Mouse (Mus musculus) lung, embryonic 14.5 days (tissue): ENCODE measurements at regions not wholly inside any gene's neighbourhood (a gene's known extent, or its start where the extent isn't known, plus 50 kb on each side); places are given as distances from the start of the nearest gene placed in this dataset.
"Not testable (repeated sequence)": the region's sequence is repeated elsewhere in the genome, so short reads cannot be mapped to it uniquely, and the experiment has no call there.

Experiments used
- ATAC-seq: fragments of 200-750 bp; cut with Nextera tagmentation; 2 replicates; pipeline ENCODE4 v1.8.0; 2017; ENCODE audit warnings: mild to moderate bottlenecking, moderate TSS enrichment, moderate library complexity; ENCODE audit not compliant: insufficient read depth
- DNase-seq: peaks from one replicate; pipeline ENCODE4 v3.0.0-alpha.2; 2015
- H3K27ac ChIP-seq: fragments of 300-500 bp; sonication (generic); 2 replicates; pipeline ENCODE4 v1.5.1; 2014; ENCODE audit warnings: low read depth, mild to moderate bottlenecking, moderate library complexity
- H3K27me3 ChIP-seq: fragments of 300-500 bp; sonication (generic); 2 replicates; pipeline ENCODE4 v1.6.1; 2014; ENCODE audit warnings: low read length, control low read depth; ENCODE audit not compliant: insufficient read depth
- H3K36me3 ChIP-seq: fragments of 300-500 bp; sonication (generic); 2 replicates; pipeline ENCODE4 v1.6.1; 2014; ENCODE audit warnings: control low read depth; ENCODE audit not compliant: insufficient read depth
- H3K4me1 ChIP-seq: fragments of 300-500 bp; sonication (generic); 2 replicates; pipeline ENCODE4 v1.6.1; 2014; ENCODE audit warnings: antibody characterized with exemption, control low read depth; ENCODE audit not compliant: insufficient read depth
- H3K4me2 ChIP-seq: fragments of 300-500 bp; sonication (generic); 2 replicates; pipeline ENCODE4 v1.6.1; 2014; ENCODE audit warnings: mild to moderate bottlenecking
- H3K4me3 ChIP-seq: fragments of 300-500 bp; sonication (generic); 2 replicates; pipeline ENCODE4 v1.5.1; 2014; ENCODE audit warnings: low read depth, low read length
- H3K9ac ChIP-seq: fragments of 300-500 bp; sonication (generic); 2 replicates; pipeline ENCODE4 v1.6.1; 2014
- H3K9me3 ChIP-seq: fragments of 300-500 bp; sonication (generic); 2 replicates; pipeline ENCODE4 v1.6.1; 2016; ENCODE audit warnings: low read depth, low read length, control low read depth
- CTCF ChIP-seq: IDR thresholded peaks from 2 replicates; pipeline ENCODE4 v1.5.1; 2016; ENCODE audit warnings: antibody characterized with exemption, low read depth
- WGBS: fragments of 180-500 bp; shearing (Covaris S2); extraction: QIAGEN DNeasy Blood & Tissue Kit; methylation state at CpG from one replicate; pipeline ENCODE4 v1.1.7; 2014; 5-methylcytosine and 5-hydroxymethylcytosine counted together

DNA sequence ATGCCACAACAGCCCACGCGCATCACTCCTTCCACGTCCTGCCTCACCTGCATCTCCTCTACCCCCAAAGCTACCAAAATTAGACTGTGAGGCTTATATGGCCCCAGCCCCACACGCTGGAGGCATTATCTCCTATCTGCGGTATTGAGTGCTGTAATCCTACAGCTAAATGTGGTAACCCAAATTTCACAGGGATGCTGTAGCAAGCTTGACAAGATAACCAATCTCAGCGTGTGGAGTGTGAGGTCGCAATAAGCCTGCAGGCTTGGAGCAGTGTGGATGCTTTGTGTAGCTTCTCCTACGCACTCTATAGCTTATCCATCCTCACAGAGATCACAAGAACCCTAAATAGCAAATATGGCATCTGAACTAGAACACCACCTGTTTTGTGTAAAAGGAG is 251.2 kb upstream of the Kcnh8 start:
- no peak for DNase-seq
- Histone ChIP-seq H3K4me2 (no peak overlapping the region), H3K9me3 (no peaks in the 10 kb centered on the region), H3K9ac (no peak overlapping the region), H3K4me1 (no peaks in the 10 kb centered on the region), H3K4me3 (no peak overlapping the region), H3K36me3 (no peaks in the 10 kb centered on the region), H3K27ac (no peak overlapping the region), H3K27me3 (no peaks in the 10 kb centered on the region)
- ATAC-seq, result no peak
- no peak for TF ChIP-seq CTCF
- WGBS, result 83% methylated on average over 8 of the region's 8 CpGs

DNA sequence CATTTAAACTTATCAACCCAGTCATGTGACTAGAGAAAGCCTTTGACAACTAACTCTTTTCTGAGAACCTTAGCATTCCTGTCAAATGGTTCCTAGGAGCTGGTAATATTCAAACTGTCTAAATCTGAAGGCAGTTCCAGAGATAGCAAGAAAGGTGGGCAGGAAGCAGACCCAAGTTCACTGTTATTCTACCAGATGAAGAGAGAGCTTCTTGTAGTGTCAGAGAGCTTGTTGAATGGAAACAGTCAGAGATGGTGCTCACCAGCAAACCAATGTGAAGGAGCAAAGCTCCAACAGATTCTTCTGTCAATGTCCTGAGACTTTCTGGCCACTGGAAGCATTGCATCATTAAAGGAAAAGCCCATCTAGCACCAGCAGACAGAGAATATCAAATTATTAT is 251.8 kb upstream of the Kcnh8 start:
- TF ChIP-seq CTCF, result no peak
- no peak overlapping the region for H3K4me2 ChIP-seq
- H3K4me3 ChIP-seq, result no peak overlapping the region
- no peaks in the 10 kb centered on the region for H3K36me3 ChIP-seq
- DNase-seq, result no peak
- no peaks in the 10 kb centered on the region for H3K27me3 ChIP-seq
- H3K4me1 ChIP-seq, result no peaks in the 10 kb centered on the region
- no peak overlapping the region for H3K27ac ChIP-seq
- no peaks in the 10 kb centered on the region for H3K9me3 ChIP-seq
- no peak overlapping the region for H3K9ac ChIP-seq
- ATAC-seq, result no peak

GRCm38 (mm10) chr17:52349872-52350271 is 252.6 kb upstream of the Kcnh8 start:
- ATAC-seq, result no peak
- no peak for DNase-seq
- H3K27ac ChIP-seq, result no peak overlapping the region
- no peak for TF ChIP-seq CTCF
- no peak overlapping the region for H3K4me2 ChIP-seq
- H3K27me3 ChIP-seq, result no peaks in the 10 kb centered on the region
- 79% methylated on average over 5 of the region's 5 CpGs for WGBS
- H3K4me1 ChIP-seq, result no peaks in the 10 kb centered on the region
- H3K4me3 ChIP-seq, result no peak overlapping the region
- H3K36me3 ChIP-seq, result no peaks in the 10 kb centered on the region
- H3K9me3 ChIP-seq, result no peaks in the 10 kb centered on the region
- H3K9ac ChIP-seq, result no peak overlapping the region

- Histone ChIP-seq H3K4me2 (no peak overlapping the region), H3K4me3 (no peak overlapping the region), H3K9me3 (no peaks in the 10 kb centered on the region), H3K36me3 (no peaks in the 10 kb centered on the region), H3K4me1 (no peaks in the 10 kb centered on the region), H3K27me3 (no peaks in the 10 kb centered on the region), H3K27ac (no peak overlapping the region), H3K9ac (no peak overlapping the region)
- no peak for TF ChIP-seq CTCF
- DNase-seq (no peak), ATAC-seq (no peak)
- 48% methylated on average over 8 of the region's 8 CpGs for WGBS
Measured at GRCm38 (mm10) chr17:52348481-52349083, 253.9 kb upstream of the Kcnh8 start.

- WGBS, result 81% methylated on average over 1 of the region's 1 CpGs
- H3K27ac ChIP-seq, result no peak overlapping the region
- TF ChIP-seq CTCF, result no peak
- no peaks in the 10 kb centered on the region for H3K27me3 ChIP-seq
- ATAC-seq, result no peak
- no peak overlapping the region for H3K9ac ChIP-seq
- no peaks in the 10 kb centered on the region for H3K9me3 ChIP-seq
- no peaks in the 10 kb centered on the region for H3K36me3 ChIP-seq
- no peak overlapping the region for H3K4me3 ChIP-seq
- no peaks in the 10 kb centered on the region for H3K4me1 ChIP-seq
- no peak overlapping the region for H3K4me2 ChIP-seq
- no peak for DNase-seq
Measured at GRCm38 (mm10) chr17:52320586-52320985, 281.9 kb upstream of the Kcnh8 start.

GRCm38 (mm10) chr17:52316976-52317375 is 285.5 kb upstream of the Kcnh8 start:
- H3K27ac ChIP-seq, result no peak overlapping the region
- no peak overlapping the region for H3K4me3 ChIP-seq
- H3K27me3 ChIP-seq, result no peaks in the 10 kb centered on the region
- H3K9ac ChIP-seq, result no peak overlapping the region
- DNase-seq (no peak), ATAC-seq (no peak)
- H3K4me1 ChIP-seq, result no peaks in the 10 kb centered on the region
- no peaks in the 10 kb centered on the region for H3K36me3 ChIP-seq
- no peaks in the 10 kb centered on the region for H3K9me3 ChIP-seq
- TF ChIP-seq CTCF, result no peak
- H3K4me2 ChIP-seq, result no peak overlapping the region
- WGBS, result 70% methylated on average over 3 of the region's 3 CpGs

- H3K27me3 ChIP-seq, result no peaks in the 10 kb centered on the region
- H3K9me3 ChIP-seq, result no peaks in the 10 kb centered on the region
Measured at GRCm38 (mm10) chr17:52315879-52316278, 286.6 kb upstream of the Kcnh8 start.

DNA sequence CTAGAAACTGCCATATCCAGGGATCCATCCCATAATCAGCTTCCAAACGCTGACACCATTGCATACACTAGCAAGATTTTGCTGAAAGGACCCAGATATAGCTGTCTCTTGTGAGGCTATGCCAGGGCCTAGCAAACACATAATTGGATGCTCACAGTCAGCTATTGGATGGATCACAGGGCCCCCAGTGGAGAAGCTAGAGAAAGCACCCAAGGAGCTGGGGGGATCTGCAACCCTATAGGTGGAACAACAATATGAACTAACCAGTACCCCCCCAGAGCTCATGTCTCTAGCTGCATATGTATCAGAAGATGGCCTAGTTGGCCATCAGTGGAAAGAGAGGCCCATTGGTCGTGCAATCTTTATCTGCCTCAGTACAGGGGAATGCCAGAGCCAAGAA is 287.1 kb upstream of the Kcnh8 start:
- WGBS, result 60% methylated on average over 1 of the region's 2 CpGs
- H3K27me3 ChIP-seq, H3K9ac ChIP-seq, H3K36me3 ChIP-seq, ATAC-seq, H3K4me1 ChIP-seq, H3K27ac ChIP-seq, H3K9me3 ChIP-seq, H3K4me2 ChIP-seq, DNase-seq, H3K4me3 ChIP-seq: not testable (repeated sequence)

More at GRCm38 (mm10) chr17:52315879-52316278, 286.6 kb upstream of the Kcnh8 start:
- no peak overlapping the region for H3K4me2 ChIP-seq
- H3K9ac ChIP-seq, result no peak overlapping the region
- WGBS, result 83% methylated on average over 2 of the region's 2 CpGs
- H3K27ac ChIP-seq, result no peak overlapping the region
- no peaks in the 10 kb centered on the region for H3K4me1 ChIP-seq
- no peak for TF ChIP-seq CTCF
- ATAC-seq (no peak), DNase-seq (no peak)
- H3K4me3 ChIP-seq, result no peak overlapping the region
- no peaks in the 10 kb centered on the region for H3K36me3 ChIP-seq
